Mouse (Mus musculus): ENCODE results near the gene Dnase2b. TPM values are rescaled to one million over a fixed set of nuclear protein-coding genes. Genes with fewer than 3 reads are reported as not detected.

Dnase2b gene
- polyA plus RNA-seq (2015; fragmentation: Nextera tagmentation; extraction: Ambion mirVana): 0.07 TPM in 1 of 2 replicates, not detected in the other

DNA sequence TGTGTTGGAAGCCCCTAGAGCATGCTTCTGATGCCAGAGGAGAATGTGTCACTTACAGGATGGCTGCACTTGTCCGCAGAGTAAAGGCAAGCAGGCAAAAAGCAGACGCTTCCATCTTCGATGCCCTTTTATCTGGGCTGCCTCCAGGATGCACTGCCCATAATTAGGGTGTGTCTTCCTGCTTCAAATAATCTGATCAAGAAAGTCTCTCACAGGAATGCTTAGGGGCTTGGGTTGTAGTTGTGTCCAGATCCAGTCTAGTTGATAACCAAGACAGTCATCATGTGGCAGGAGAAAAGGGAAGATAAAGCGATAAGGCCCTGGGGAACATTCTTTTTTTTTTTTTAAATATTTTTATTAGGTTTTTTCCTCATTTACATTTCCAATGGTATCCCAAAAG, at the start of gene Dnase2b:
Gene Dnase2b (minus strand): TSS at position 101 of the 400 bp plus-strand sequence.
- no peak for DNase-seq (ENCODE audit: low spot score)

DNA sequence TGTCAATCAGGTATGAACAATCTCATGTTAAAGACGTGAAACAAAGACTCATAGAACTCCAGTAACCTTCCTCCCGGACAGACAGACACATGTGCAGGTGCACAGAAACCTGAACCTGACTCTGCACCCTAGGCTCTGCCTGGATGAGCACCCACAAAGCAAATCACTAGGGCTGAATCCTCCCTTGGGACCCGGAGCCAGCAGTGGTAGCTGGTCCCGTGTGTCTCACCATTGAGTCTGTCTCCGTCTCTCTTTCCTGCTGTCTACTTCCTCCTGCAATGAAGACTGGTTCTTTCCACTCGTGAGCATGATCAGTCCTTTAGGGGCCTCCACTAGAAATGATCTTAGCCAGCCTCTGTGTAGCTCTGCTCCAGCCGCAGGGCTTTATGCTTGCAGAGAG, 46.5 kb upstream of the Dnase2b start:
- no peak for DNase-seq (ENCODE audit: low spot score)

DNA sequence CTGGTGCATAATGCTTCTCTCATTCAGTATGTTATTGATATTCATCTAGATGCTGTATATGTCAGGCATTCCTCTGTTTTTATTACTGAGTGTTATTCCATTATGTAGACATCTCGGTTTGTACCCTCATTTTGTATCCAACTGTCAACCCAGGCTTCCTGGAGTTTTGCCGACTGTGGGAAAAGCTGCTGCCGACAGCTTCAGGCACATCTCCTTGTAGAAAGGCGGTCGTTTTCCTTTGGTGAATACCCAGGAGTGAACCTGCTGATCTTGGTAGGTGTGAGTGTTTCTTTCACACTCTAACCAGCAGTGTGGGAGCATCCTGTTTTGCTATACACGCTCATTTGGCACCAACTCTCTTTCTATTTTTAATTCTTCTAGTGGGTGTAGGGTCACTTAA, 45.6 kb upstream of the Dnase2b start:
- DNase-seq (ENCODE audit: low spot score): no peak

DNA sequence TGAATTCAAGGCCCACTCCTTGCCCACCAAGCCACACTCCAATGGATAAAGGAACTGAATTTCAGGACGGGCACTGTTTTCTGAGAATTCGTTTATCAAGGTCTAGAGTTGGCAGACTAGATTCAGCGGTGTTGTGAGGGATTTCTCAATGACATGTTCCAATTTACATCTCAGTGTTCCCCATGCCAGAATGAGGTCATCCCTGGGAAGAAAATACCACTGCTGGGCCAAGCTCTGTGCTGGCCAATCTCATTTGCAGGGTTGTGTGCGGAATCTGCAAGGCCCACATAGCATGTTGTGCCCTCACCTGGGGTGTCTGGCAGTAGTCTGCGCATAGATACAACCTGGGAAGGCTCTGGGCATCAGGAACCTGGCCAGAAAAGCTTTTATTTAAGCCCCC, 43.9 kb upstream of the Dnase2b start:
- no peak for DNase-seq (ENCODE audit: low spot score)

DNA sequence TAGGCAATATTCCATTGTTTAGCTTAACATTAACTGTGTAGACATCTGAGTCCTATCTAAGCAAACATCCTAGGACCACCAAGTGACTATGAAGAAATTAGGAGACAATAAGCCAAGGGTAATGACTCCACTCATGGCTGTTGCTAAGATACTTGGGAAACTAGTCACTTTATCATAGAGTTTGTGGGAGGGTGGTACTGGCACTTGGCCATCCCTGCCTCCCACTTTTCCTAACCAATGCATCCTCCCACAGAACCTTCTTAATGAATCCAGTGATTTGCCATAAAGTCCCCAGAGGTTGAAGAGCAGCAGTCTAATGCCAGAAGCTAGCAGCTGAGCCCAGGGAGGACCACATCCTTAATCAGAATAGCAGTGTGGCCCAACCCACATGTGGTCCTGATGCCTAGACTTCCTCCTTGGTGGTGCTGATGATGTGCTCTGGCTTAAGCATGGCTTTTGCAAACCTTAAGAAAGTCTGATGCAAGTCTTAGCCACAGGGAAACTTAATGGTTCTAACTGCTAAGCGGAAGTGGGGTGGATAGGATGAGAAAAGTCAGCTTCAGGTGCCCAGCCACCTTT, 42.8 kb upstream of the Dnase2b start:
- no peak for DNase-seq (ENCODE audit: low spot score)

DNA sequence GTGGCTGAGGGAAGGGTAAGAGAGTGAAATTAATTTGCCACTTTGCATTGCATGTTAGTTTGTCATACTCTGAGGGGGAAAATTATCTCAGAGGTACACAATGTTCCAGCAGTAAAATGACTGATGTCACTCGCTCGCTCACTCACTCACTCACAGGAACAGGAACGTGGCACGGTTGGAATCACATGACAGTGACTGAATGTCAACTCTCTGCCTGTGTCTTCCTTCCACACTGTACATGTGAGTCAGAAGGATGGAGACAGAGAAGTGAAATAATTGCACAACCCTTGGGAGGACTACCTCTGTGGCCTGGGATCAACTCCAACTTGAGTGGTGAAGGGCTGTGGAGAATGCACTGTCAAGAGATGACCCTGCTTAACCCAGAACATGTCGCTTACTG, 42.0 kb upstream of the Dnase2b start:
- DNase-seq (ENCODE audit: low spot score): no peak

DNA sequence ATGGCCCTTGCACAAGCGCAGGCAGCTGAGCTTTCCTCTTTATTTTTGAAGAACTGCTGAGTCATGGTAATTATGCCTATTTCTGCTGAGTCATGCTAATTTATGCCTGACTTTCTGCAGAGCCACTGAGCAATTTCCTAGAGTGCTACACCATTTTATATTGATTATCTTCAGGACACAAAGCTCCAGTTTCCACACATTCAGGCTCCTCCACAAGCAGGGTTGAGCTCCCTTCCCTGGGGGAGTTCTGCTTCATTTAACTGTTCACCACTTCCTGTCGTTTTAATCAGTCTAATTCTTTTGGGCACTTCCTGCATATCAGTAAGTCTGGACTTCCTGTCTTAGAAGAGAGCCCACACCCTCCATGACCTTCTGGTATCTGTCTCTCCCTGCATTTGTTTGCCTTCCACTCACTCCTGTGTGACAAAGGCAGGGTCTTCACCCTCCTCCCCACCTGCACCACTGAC, 39.7 kb upstream of the Dnase2b start:
- DNase-seq (ENCODE audit: low spot score): no peak

DNA sequence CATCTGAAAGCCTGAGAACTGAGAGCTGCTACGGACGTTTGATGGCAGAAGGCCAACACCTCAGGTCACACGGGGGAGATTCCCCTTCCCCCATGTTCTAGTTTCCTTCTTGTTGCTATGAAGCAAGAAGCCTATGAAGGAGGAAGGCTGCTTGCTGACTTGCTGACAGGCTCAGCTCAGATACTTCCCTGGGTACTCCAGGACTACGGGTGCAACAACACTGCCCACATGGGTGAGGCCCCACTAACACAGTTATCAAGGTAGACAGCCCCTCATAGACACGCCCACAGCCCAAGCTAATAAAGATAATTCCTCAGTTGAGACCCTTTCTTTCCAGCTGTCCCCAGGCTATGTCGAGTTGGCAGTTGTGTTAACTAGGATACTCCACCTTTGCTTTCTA, 38.3 kb upstream of the Dnase2b start:
- no peak for DNase-seq (ENCODE audit: low spot score)

DNA sequence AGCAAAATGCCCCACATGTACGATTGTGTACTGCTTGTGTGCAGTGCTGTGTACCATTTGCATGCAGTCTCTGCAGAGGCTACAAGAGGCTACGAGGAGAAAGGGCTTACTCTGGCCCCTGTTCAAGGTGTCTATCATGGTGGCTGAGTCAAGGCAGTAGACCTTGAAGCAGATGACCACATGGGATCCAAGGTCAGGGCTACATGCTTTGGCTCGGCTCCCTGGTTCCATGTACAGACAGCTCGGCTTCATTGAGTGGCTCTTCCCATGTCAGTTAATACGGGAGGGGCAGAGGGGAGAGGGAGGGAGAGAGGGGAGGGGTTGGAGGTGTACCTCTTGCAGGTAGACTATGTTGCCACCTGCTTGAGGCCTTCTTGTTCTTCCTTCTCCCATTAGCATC, 37.0 kb upstream of the Dnase2b start:
- DNase-seq (ENCODE audit: low spot score): no peak

DNA sequence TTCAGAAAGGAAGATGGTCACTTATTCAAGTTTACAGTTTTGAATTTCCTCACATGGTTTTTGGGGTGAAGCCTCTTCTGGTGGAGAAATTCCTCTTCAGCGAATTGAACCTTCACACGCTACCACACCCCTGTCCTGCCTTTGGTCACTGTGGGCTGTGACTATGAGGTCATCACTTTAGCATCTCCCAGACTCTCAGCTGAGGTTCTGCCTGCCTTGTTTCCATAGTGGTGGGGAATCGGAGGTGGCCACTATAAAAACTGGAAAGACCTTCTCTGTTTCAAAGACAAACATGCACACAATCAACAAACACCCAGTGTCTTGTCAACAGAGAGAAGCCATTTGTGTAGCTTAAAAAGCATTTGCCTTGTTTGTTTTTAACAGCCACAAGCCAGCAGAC, 35.8 kb upstream of the Dnase2b start, which contains the start of gene 4930503B20Rik:
Gene 4930503B20Rik (minus strand): TSS at position 101 of the 400 bp plus-strand sequence.
- no peak for DNase-seq (ENCODE audit: low spot score)

DNA sequence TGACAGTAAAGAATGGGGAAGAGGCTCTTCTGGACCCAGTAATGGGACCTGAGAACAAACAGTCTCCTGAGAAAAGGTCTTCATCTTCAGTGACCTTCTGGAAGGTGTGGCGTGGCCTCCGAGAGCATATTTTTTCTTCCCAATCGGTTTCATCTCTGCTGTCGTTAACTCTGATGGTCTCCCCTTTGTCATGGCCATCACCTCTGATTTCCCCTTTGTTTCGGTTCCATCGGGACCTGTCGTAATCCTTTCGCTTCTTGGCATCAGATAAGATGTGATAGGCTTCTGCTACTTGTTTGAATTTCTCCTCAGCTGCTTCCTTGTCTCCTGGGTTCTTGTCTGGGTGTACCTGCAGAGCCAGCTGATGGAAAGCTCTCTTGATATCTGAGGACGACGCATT, 35.3 kb upstream of the Dnase2b start:
- DNase-seq (ENCODE audit: low spot score): no peak

DNA sequence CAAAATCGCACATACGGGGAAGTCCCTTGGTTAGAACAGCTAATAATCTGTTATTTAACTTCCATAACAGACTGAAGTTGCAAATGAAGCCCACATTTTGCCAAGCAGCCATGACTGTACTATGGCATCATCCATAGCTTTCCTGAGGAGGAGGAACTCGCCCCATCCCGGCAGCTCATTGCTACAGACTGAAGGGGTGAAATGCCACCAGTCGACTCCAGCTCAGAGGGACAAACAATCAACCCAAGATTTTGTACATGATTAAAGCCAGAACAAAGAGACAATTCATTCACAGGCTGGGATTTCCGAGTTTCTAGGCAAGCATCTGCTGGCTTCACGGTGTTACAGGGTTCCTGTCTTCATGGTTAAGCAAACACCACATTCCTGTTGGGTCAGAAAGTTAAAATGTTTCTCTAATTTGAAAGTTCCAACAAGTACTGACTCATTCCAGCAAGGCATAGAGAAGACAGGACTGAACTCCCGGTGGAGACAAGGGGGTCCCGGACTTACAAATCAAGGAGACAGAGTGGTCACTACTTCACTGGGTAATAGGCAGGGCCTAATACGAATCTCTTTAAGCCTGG, 34.0 kb upstream of the Dnase2b start:
- no peak for DNase-seq (ENCODE audit: low spot score)

DNA sequence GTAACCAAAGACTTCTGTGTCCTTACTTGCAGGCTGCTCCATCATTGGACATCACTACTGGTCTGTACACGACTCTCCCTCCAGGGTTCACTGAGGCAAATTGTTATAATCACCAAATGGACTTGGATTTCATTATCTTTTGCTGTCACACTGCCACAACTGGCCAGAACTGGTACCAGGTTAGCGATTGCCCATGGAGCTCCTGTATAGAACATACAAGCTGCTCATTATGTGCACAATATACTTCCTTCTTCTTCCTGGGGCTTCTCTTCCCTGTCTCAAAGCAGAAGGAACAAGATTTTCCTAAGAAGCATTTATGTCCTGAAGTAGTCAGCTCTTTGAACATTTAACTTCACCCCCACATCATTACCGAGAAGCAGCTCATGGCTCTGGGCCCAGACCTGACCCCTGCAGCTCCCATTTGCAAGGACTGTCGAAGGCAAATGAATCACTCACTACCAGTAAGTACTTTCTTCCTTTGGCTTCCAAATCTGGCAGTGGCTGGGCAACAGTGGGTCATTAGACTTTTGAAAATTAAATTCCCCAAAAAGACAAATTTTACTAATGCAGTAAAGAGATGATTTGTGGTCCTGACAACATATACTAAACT, 26.5 kb upstream of the Dnase2b start:
- DNase-seq (ENCODE audit: low spot score): no peak

DNA sequence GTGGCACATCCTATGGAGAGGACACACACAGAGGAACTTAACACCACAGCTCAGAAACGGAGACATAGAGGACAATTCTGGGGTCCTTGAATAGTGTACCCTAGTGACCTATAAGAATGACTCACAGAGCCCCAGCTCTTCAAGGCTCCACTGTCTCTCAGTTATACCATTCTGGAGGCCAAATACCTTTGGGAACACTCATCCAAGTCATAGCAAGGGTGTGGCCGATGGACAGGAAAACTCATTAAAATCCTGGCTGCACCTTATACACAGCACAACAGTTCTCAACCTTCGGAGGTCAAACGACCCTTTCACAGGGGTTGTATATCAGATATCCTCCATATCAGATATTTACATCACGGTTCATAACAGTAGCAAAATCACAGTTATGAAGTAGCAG, 17.1 kb upstream of the Dnase2b start:
- no peak for DNase-seq (ENCODE audit: low spot score)

DNA sequence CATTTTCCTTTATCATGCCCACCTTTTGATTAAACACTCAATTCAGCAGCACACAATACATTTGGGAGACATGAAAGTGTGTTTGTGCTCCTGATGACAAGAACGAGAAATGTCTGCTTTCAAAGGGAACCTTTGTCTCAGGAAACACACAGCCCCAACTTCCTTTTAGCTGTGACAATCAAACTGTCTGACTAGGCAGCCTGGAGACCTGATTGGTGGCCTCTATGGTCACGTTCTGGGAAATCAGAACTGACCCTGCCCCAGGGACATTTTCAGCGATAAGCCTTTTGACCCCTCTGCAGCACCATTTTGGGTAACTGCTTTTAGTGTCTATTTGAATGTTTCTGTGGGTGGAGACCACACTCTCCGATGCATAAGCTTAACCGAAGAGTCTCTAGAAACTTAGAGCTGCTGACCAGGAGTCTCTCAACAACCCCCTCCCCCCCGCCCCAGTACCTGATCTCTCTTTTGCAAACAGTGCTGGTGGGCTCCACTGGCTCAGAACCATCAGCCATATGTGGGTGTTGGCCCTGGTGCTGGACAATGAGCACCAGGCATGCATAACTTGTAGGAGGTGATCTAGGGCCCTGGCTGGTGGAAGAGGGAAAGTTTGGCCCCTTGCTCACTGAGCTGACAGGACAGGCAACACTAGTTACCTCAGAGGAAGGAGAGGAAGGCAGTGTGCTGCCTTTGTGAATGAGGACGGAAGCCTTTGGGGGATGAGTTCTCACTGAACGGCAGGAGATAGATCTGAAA, 13.0 kb upstream of the Dnase2b start:
- no peak for DNase-seq (ENCODE audit: low spot score)

DNA sequence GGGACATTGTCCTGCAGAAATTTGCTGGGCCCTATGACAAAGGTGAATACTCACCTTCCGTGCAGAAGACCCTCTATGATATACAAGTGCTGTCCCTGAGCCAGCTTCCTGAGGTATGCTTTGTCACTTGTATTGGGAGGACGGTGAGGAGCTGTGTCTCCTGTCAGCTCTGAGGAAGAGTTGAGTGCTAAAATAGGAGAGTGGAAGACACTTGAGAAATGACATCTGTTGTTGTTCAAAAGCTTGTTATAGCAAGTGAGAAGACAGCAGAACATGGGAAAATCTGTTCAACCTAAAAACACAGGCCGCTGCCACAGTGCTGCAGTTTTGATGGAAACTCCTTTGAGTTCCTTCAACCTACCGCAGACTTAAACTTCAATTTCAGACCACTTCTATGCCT, 10.4 kb upstream of the Dnase2b start:
- DNase-seq (ENCODE audit: low spot score): no peak

DNA sequence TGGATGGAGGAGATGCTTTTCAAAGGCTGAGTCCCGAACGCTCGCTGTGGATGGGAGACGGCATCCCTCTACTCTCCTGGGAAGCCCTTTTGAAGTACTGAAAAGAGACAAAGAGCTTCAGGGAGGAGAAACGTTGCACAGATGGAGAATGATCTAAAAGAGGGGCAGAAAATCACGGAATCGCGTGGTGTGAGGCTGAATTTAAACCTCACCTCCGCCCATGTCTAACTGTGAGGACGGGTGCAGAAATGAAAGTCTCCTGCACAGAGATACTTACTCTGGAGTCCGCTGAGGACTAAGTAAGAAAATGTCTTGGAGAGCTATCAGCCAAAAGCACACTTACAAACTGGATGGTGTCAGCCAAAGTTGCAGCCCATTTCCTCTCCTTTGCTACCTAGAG, 6.6 kb upstream of the Dnase2b start:
- no peak for DNase-seq (ENCODE audit: low spot score)

DNA sequence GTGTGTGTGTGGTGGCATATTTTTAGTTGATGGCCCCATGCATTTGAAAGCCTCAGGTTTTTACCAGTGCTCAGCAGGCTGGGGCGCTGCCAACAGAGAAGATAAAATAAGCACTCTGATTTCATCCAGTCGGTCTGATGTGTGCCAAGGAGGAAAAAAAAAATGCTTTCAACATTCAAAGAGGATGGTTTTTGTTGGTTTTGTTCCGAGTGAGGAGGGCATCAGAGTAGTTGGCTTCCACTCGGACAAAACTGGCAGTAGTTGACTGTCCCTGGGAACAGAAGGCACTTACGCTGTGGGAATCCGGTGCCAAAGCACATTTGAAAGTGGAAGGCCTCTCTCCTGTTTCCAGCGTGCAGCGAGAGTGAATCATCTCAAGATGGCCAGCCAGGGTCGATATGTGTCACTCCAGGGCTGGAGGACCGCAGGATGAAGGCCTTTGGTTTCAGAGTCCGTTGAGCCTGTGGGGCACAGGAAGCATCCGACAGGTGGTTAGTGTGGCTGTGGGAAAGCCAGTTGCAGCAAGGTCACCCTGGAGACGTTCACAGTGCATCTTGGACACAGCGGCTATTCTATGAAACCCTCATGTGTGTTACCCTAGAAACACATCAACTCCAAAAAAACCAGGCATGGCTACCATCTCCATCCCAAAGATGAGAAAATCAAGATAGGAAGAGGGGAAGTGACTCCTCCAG, 5.3 kb upstream of the Dnase2b start:
- DNase-seq (ENCODE audit: low spot score): no peak

DNA sequence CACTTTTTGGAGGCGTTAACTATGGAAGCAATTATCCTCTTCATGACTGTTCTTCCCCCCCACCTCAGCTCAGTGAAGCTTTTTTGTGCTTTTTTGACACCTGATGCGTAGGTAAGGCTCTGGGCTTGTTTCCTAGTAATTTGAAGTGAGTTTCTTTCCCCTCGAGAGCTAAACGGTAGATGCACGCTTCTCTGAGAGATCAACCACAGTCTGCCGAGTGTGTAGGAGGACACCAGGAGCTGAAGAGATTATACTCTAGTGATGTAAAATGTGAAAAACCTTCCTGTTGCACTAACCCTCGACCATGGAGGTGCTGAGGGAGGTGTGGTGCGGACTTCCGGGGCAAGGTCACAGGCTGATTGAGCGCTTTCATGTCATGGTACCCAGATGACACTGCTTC, 4.7 kb upstream of the Dnase2b start:
- DNase-seq (ENCODE audit: low spot score): no peak

DNA sequence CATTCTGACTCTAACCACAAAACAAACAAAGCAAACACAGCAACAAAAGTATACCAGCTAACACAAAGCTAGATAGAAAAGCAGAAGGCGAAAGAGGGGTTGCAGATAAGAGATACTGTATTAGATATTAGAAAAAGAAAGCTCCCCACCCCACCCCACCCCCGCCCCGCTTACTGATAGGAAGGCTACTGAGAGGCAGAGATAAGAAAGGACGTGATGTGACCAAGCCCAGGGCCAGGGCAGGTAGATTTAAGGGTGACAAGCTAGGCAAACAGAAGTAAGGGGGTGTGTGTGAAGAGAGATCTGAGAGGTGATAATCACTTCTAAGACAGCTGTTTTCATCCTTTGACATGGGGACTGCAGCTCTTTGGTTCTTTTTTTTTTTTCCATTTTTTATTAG, 3.0 kb upstream of the Dnase2b start:
- DNase-seq (ENCODE audit: low spot score): no peak

DNA sequence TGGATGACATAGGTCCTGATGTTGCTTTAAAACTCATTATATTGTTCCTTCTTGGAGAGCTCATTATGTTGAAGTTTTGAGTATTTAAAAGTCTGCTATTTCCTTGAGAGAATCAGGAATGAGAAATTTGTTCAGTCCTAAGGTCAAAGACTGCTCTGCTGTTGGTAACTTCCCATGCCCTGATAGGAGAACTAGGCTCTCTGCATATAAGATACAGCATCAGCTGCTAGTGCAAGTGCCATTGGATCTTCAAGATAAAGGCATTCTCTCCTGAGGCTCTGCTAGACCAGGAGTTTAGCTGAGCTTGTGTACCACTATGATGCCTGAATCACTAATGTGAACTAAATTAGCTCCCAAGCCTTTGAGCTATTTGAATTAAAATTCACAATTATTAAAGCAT, 2.5 kb upstream of the Dnase2b start:
- no peak for DNase-seq (ENCODE audit: low spot score)
